Mouse (Mus musculus) natural killer cell, adult 2 months (primary cell): ENCODE measurements around the gene Kdm2a.

Experiments
- DNase-seq, 2 experiments: peaks; one replicate each; pipeline ENCODE4 v3.0.0; 2022; ENCODE audit warnings: low spot score in 2 of 2

Gene Kdm2a

GRCm38 (mm10) chr19:4397798-4398629 lies at the start of gene Kdm2a:
TSS of gene Kdm2a (minus strand) at chr19:4398285.
- peak; percentile 43 to 50 for DNase-seq

- DNase-seq: no peak
Measured at GRCm38 (mm10) chr19:4447445-4447844, 49.4 kb upstream of the Kdm2a start.

- DNase-seq: no peak
Measured at GRCm38 (mm10) chr19:4446661-4447420, 48.8 kb upstream of the Kdm2a start.

- DNase-seq: peak; percentile 58 to 67
Measured at GRCm38 (mm10) chr19:4442408-4442807, 44.3 kb upstream of the Kdm2a start.

GRCm38 (mm10) chr19:4441621-4442161 lies 43.6 kb upstream of the Kdm2a start:
- DNase-seq: no peak

- peak; percentile 86 to 90 for DNase-seq
Measured at GRCm38 (mm10) chr19:4441090-4441591, 43.1 kb upstream of the Kdm2a start.

DNA sequence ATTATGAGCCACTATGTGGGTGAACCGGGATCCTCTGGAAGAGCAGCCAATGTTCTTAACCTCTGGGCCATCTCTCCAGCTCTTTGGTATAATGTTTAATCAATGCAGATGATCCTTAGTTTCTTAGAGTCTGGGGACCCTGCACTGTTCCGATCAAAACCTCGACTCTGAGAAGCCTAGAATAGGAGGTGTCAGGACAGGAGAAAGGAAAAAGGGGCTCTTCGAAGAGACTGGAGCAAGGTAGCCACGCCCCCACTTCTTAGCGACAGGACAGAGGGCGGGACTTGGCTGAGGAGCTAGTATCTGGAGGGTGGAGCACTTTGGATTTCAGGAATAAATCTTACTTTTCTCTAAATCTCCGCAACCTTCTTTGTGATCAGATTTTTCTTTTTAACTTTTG lies 42.1 kb upstream of the Kdm2a start:
- no peak for DNase-seq

DNA sequence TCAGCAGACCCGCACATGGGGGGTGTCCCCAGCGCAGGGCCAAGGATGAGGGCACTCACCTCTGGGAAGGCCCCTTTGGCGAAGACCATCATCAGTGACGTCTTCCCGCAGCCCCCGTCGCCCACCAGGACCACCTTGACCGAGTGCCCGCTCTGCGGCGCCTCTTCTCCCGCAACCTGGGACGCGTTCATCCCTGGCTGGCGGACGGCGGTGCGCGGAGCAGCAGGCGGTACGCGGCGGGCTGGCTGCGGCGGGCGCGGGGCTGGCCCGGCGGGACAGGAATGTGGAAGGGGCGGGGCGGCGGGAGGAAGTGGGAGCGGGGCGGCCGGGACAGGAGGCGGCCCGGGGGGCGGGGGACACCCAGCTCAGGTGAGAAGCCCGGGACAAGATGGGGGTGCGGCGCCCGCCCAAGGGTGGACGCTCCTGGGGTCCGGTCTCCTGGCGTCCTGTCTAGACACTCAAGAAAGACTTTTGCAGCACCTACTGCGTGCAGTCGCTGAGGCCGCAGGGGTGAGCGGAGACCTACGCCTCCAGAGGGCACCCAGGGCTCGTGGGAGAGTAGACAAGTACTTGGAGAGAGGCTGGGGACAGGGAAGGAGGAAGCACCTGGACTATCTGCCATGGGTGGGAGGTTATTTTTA lies 41.2 kb upstream of the Kdm2a start, which contains the start of gene Rhod:
Gene Rhod, minus strand, starts transcription at position 272 of the 641 bp plus-strand sequence.
- DNase-seq: no peak

- no peak for DNase-seq
Measured at GRCm38 (mm10) chr19:4438791-4439160, 40.7 kb upstream of the Kdm2a start.

- peak; percentile 78 to 90 for DNase-seq
Measured at GRCm38 (mm10) chr19:4437886-4438285, 39.8 kb upstream of the Kdm2a start.

GRCm38 (mm10) chr19:4436254-4436653 lies 38.2 kb upstream of the Kdm2a start:
- DNase-seq: no peak

DNA sequence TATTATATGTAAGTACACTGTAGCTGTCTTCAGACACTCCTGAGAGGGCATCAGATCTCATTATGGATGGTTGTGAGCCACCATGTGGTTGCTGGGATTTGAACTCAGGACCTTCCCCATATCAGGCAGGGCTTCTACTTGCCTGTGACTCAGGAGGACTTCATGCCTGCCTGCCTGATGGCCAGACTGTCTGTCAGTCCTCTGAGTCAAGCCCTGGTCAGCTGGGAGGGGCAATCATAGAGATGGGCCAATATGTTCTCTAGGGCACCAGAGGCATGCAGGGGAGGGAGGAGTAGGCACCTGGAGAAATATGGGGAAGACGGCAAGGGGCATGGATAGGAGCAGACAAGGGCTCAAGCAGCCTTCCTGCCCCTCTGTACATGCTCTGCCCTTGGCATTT lies 36.9 kb upstream of the Kdm2a start:
- DNase-seq: no peak

DNA sequence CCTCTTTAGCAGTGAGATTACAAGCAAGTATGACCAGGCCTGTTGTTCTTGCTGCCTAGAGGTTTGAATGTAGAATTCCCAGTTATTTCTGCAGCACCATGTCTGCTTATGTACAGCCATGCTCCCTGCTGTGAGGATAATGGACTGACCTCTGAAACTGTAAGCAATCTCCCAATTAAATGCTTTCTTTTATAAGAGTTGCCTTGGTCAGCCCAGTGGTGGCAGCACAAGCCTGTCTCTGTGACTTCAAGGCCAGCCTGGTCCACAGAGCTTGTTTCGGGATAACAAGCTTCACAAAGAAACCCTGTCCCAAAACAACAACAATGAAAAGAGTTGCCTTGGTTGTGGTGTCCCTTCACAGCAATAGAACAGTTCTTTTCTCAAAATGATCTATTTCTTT lies 35.7 kb upstream of the Kdm2a start:
- no peak for DNase-seq

DNA sequence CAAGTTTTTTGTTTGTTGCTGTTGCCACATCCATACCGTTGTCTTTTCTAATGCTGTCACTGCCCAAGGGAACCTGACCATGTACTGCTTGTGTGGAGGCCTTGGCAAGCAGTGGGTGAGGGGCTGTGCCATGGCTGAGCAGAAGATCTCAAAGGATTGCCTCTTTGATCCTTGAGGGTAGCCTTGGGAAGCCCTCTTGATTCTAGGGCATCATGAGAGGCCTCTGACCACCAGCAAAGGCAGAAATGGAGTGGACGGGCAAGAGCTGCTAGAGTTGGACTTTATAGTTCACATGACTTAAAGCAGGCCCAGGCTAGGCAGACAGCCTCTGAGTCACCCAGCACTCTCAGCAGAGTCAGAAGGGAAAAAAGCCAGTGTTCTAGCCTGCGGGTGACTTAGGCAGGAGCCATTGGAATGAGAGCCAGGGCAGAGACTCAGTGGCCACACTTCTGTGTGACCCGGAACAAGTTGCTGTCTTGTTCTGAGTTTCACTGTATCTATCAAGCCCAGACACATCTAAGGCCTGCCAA lies 32.1 kb upstream of the Kdm2a start:
- DNase-seq: no peak

DNA sequence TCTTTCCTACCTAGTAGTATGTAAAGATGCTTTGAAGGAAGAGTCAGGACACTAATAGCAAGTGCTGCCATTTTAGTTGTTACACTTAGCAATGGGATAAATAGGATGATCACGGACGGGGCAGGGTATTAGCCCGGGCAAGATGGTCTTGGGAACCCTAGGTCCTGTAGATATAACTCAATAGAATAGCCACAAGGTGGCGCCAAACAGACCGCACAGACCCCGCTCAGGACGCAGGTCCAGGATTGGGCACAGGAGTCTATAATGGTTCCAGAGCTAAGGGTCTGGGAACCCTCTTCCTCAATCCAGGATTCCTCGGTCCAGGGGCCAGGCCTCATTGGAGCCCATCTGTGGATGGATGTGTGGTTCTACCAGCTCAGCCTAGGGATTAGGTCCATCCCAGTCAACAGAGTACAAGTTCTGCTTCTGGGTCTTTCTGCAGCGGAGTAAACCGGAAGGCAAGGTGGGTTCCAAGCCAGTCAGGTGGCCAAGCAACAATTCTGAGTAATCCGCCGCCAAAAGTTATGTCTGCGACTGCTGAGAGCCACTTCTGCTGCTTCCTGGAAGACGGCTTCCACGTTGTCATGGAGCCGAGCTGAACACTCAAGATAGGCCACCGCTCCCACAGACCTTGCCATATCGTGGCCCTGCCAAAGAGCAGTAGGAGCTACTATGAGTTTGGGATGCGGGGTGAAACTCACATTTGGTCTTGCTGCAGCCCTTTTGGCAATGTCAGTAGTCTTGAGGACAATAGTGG lies 27.7 kb upstream of the Kdm2a start:
- DNase-seq: peak; percentile 36 to 49

DNA sequence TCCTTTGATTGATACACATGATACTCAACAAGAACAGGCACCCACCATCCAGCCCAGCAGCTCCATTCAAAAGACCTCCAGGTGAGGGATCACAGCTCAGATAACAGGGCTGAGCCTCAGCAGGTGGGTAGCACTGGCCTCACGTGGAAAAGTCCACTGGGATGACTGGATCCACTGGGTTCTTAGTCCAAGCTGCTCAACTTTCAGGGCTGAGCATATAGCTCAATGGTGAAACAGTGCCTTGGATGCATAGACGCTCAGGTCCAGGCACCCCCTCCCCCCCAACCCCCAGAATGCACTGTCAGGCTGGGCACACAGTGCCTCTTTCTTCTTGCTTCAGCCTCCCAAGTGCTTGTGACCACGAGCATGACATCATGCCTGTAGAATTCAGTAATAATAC lies 24.9 kb upstream of the Kdm2a start:
- no peak for DNase-seq

GRCm38 (mm10) chr19:4422581-4422980 lies 24.5 kb upstream of the Kdm2a start:
- no peak for DNase-seq

DNA sequence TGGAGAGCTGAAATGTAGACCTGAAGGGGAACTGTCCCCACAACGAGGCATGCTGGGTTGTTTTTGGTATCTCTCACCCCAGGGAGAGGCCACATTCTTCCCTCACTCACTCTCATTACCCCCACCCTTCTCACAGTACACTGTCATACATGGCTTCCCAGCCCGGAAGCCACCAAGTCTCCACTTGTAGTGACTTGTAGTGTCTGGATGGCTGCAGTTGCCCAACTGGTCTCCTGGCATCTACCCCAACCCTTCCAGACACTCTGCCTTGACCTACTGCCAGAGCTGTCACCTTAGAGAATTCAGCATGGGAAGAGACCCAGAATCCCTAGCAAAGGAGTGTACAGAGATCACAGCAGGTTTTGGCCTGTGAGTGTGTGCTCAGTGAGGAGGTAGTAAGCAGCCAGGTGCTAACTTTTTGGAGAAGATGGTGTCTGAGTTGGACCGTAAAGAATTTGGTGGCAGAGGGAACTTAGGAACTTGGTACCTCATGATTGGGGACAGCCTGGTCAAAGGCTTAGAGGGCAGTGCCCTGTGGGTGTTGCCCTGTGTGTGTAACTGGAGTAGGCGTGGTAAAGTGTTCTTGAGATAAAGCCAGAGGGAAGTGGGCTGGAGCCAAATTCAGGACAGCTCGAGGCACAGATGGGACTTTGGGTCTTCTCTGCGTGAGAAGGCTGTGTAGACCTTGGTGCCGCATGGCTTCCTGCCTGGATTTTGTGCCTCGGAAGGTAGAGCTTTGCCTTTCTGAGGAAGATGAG lies 22.2 kb upstream of the Kdm2a start:
- no peak for DNase-seq

GRCm38 (mm10) chr19:4419711-4420110 lies 21.6 kb upstream of the Kdm2a start:
- no peak for DNase-seq

GRCm38 (mm10) chr19:4417713-4418112 lies 19.6 kb upstream of the Kdm2a start:
- DNase-seq: no peak
